Mouse (Mus musculus): Measurements from ENCODE around the gene Trappc6b.

GRCm38 (mm10) chr12:59107926-59108325, 46.7 kb upstream of the Trappc6b start:
- TF ChIP-seq CTCF (IDR thresholded peaks at IDR 0.05; ENCODE audit: control insufficient read depth, insufficient read depth, insufficient read length): no peak
- TF ChIP-seq MAX (IDR thresholded peaks at IDR 0.05): no peak
- TF ChIP-seq CEBPB (IDR thresholded peaks at IDR 0.05; ENCODE audit: low read depth): no peak
- no peak for TF ChIP-seq USF1 (IDR thresholded peaks at IDR 0.05; ENCODE audit: low read depth)

All from C2C12 (cell line).